Mouse (Mus musculus) megakaryocyte, embryonic 14.5 days (primary cell): Measurements from ENCODE around the gene Bri3.

ENCODE experiments used
- FLI1 ChIP-seq: IDR thresholded peaks from 2 replicates; pipeline ENCODE4 v1.6.1; 2012; ENCODE audit warnings: low read length, inconsistent platforms, mixed read lengths
- GATA1 ChIP-seq: IDR thresholded peaks from 3 replicates; pipeline ENCODE4 v1.6.1; 2012; ENCODE audit warnings: mixed read lengths, low read length, inconsistent platforms, borderline replicate concordance

GRCm38 (mm10) chr5:144284599-144284998 is 40.4 kb downstream of the Bri3 start:
- TF ChIP-seq GATA1 = no peak
- TF ChIP-seq FLI1 = no peak
